Mouse (Mus musculus) lung, embryonic 14.5 days (tissue): ENCODE measurements around the gene Tbc1d13. TPM values are rescaled to one million over a fixed set of nuclear protein-coding genes. Genes with fewer than 3 reads are reported as not detected.
"Not testable (repeated sequence)": the region's sequence is repeated elsewhere in the genome, so short reads cannot be mapped to it uniquely, and the experiment has no call there.

Experiments
- ATAC-seq: fragments of 200-750 bp; cut with Nextera tagmentation; 2 replicates; pipeline ENCODE4 v1.8.0; 2017; ENCODE audit warnings: mild to moderate bottlenecking, moderate TSS enrichment, moderate library complexity; ENCODE audit not compliant: insufficient read depth
- DNase-seq: peaks from one replicate; pipeline ENCODE4 v3.0.0-alpha.2; 2015
- H3K27ac ChIP-seq: fragments of 300-500 bp; sonication (generic); 2 replicates; pipeline ENCODE4 v1.5.1; 2014; ENCODE audit warnings: low read depth, mild to moderate bottlenecking, moderate library complexity
- H3K27me3 ChIP-seq: fragments of 300-500 bp; sonication (generic); 2 replicates; pipeline ENCODE4 v1.6.1; 2014; ENCODE audit warnings: low read length, control low read depth; ENCODE audit not compliant: insufficient read depth
- H3K36me3 ChIP-seq: fragments of 300-500 bp; sonication (generic); 2 replicates; pipeline ENCODE4 v1.6.1; 2014; ENCODE audit warnings: control low read depth; ENCODE audit not compliant: insufficient read depth
- H3K4me1 ChIP-seq: fragments of 300-500 bp; sonication (generic); 2 replicates; pipeline ENCODE4 v1.6.1; 2014; ENCODE audit warnings: antibody characterized with exemption, control low read depth; ENCODE audit not compliant: insufficient read depth
- H3K4me2 ChIP-seq: fragments of 300-500 bp; sonication (generic); 2 replicates; pipeline ENCODE4 v1.6.1; 2014; ENCODE audit warnings: mild to moderate bottlenecking
- H3K4me3 ChIP-seq: fragments of 300-500 bp; sonication (generic); 2 replicates; pipeline ENCODE4 v1.5.1; 2014; ENCODE audit warnings: low read depth, low read length
- H3K9ac ChIP-seq: fragments of 300-500 bp; sonication (generic); 2 replicates; pipeline ENCODE4 v1.6.1; 2014
- H3K9me3 ChIP-seq: fragments of 300-500 bp; sonication (generic); 2 replicates; pipeline ENCODE4 v1.6.1; 2016; ENCODE audit warnings: low read depth, low read length, control low read depth
- CTCF ChIP-seq: IDR thresholded peaks from 2 replicates; pipeline ENCODE4 v1.5.1; 2016; ENCODE audit warnings: antibody characterized with exemption, low read depth
- WGBS: fragments of 180-500 bp; shearing (Covaris S2); extraction: QIAGEN DNeasy Blood & Tissue Kit; methylation state at CpG from one replicate; pipeline ENCODE4 v1.1.7; 2014; 5-methylcytosine and 5-hydroxymethylcytosine counted together
- polyA plus RNA-seq: library from polyadenylated mRNA; unstranded; fragments of >200 nt; fragmentation: Nextera tagmentation; extraction: Ambion mirVana; gene quantifications from 2 replicates; pipeline ENCODE4 v1.2.1, GENCODE M21; 2014

Tbc1d13 gene
- polyA plus RNA-seq, 1 experiment from 2014 or later, result 10.9 TPM

GRCm38 (mm10) chr2:30171371-30171996 is 37.9 kb downstream of the Tbc1d13 start, which contains the start of gene Endog:
Gene Endog, plus strand, starts transcription at chr2:30171493.
- peaks cover 41% of the 10 kb centered on the region for H3K36me3 ChIP-seq
- peak within 1 kb of the TSS; percentile 83 for H3K27ac ChIP-seq
- peaks cover 5% of the 10 kb centered on the region; the same call in 1 of the 2 replicates for H3K9me3 ChIP-seq
- ATAC-seq (peak; percentile 95), DNase-seq (peak; percentile 88)
- no peaks in the 10 kb centered on the region for H3K4me1 ChIP-seq
- no peak for TF ChIP-seq CTCF
- H3K4me2 ChIP-seq, result peak within 1 kb of the TSS; percentile 98
- H3K9ac ChIP-seq, result peak within 1 kb of the TSS; percentile 62
- H3K27me3 ChIP-seq, result no peaks in the 10 kb centered on the region
- WGBS, result under 1% methylated on average over 72 of the region's 75 CpGs
- peak within 1 kb of the TSS; percentile 61 for H3K4me3 ChIP-seq

DNA sequence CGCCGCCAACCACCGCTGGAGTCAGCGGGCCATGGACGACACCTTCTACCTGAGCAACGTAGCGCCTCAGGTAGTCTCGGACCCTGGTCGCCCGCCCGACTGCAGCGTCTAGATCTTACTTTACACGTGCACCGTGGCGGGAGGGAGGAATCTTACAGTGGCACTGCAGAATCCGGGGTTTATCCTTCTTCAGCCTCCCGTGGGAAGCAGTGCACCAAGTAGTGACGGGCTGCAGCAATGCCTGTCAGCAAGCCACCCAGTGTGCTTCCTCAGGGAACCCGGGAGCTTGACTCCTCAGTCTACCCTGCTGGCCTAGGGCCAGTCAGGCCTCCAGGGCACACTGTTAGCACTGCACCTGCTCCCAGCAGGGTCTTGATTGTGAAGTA is 38.4 kb downstream of the Tbc1d13 start:
- peaks cover under 1% of the 10 kb centered on the region; the same call in 1 of the 2 replicates for H3K9me3 ChIP-seq
- no peak for TF ChIP-seq CTCF
- H3K9ac ChIP-seq, result peak overlapping the region; percentile 62
- no peaks in the 10 kb centered on the region for H3K27me3 ChIP-seq
- peak overlapping the region; percentile 83 for H3K27ac ChIP-seq
- 1% methylated on average over 19 of the region's 19 CpGs for whole genome bisulfite sequencing
- H3K4me2 ChIP-seq, result peak overlapping the region; percentile 98
- peaks cover 45% of the 10 kb centered on the region for H3K36me3 ChIP-seq
- ATAC-seq, result peak; percentile 6; the same call in 1 of the 2 replicates
- H3K4me1 ChIP-seq, result 0 out of 2 replicates have a peak, but pooled peaks cover under 1% of the 10 kb centered on the region
- peak; percentile 20 for DNase-seq
- H3K4me3 ChIP-seq, result peak overlapping the region; percentile 61

DNA sequence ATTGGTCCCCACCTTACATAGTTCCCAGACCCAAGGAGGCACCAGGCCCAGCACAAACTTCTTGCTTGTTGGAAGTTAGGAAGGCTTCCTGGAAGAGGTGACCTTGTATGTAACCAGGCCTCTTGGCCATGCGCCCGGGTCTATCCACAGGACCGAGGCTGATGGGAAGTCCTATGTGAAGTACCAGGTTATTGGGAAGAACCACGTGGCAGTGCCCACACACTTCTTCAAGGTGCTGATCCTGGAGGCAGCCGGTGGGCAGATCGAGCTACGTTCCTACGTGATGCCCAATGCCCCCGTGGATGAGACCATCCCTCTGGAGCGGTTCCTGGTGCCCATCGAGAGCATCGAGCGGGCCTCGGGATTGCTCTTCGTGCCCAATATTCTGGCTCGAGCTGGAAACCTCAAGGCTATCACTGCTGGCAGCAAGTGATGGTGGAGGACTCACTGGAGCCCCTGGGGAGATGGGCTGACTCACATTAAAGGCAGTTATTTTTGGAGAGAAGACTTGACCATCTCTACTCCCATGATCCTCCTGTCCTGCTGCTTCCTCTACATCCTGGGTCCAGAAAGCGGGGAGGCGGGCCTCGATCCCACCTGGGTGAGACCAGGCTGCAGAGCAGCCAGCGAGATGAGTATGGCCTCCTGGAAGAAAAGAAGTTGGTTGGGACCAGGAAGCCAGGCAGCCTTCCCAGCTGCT is 40.1 kb downstream of the Tbc1d13 start:
- TF ChIP-seq CTCF, result no peak
- H3K36me3 ChIP-seq, result peaks cover 45% of the 10 kb centered on the region
- no peak overlapping the region for H3K4me2 ChIP-seq
- H3K9me3 ChIP-seq, result no peaks in the 10 kb centered on the region
- H3K27ac ChIP-seq, result no peak overlapping the region
- ATAC-seq (no peak), DNase-seq (no peak)
- H3K27me3 ChIP-seq, result no peaks in the 10 kb centered on the region
- peaks cover 7% of the 10 kb centered on the region; the same call in 1 of the 2 replicates for H3K4me1 ChIP-seq
- no peak overlapping the region for H3K4me3 ChIP-seq
- WGBS, result 91% methylated on average over 20 of the region's 20 CpGs
- H3K9ac ChIP-seq, result no peak overlapping the region

GRCm38 (mm10) chr2:30175897-30176296 is 42.4 kb downstream of the Tbc1d13 start:
- Histone ChIP-seq H3K9me3 (no peaks in the 10 kb centered on the region), H3K9ac (no peak overlapping the region), H3K27me3 (no peaks in the 10 kb centered on the region), H3K27ac (no peak overlapping the region), H3K4me3 (no peak overlapping the region), H3K36me3 (peaks cover 45% of the 10 kb centered on the region), H3K4me1 (peaks cover 7% of the 10 kb centered on the region; the same call in 1 of the 2 replicates), H3K4me2 (no peak overlapping the region)
- WGBS, result 83% methylated on average over 8 of the region's 8 CpGs
- ATAC-seq (no peak), DNase-seq (no peak)
- peak; percentile 39 for TF ChIP-seq CTCF

GRCm38 (mm10) chr2:30176561-30176960 is 43.0 kb downstream of the Tbc1d13 start:
- ATAC-seq, result no peak
- TF ChIP-seq CTCF, result no peak
- Histone ChIP-seq H3K27me3 (no peaks in the 10 kb centered on the region), H3K36me3 (peaks cover 45% of the 10 kb centered on the region), H3K4me1 (peaks cover 7% of the 10 kb centered on the region; the same call in 1 of the 2 replicates), H3K9ac (no peak overlapping the region), H3K9me3 (no peaks in the 10 kb centered on the region), H3K4me3 (no peak overlapping the region), H3K4me2 (no peak overlapping the region), H3K27ac (no peak overlapping the region)
- no peak for DNase-seq
- 97% methylated on average over 2 of the region's 2 CpGs for WGBS

GRCm38 (mm10) chr2:30177700-30178675 is 44.4 kb downstream of the Tbc1d13 start, which contains the start of gene Spout1:
Gene Spout1, minus strand, starts transcription at chr2:30178459.
- DNase-seq, result peak; percentile 99
- Histone ChIP-seq H3K27me3 (no peaks in the 10 kb centered on the region), H3K27ac (peak within 1 kb of the TSS; percentile 46; the same call in 1 of the 2 replicates), H3K4me1 (peaks cover 7% of the 10 kb centered on the region; the same call in 1 of the 2 replicates), H3K4me3 (peak within 1 kb of the TSS; percentile 83), H3K9me3 (no peaks in the 10 kb centered on the region), H3K36me3 (peaks cover 40% of the 10 kb centered on the region), H3K4me2 (peak within 1 kb of the TSS; percentile 68), H3K9ac (peak within 1 kb of the TSS; percentile 80)
- peak; percentile 99 for ATAC-seq
- WGBS, result 1% methylated on average over 51 of the region's 54 CpGs
- no peak for TF ChIP-seq CTCF

GRCm38 (mm10) chr2:30178711-30179110 is 45.2 kb downstream of the Tbc1d13 start:
- H3K9me3 ChIP-seq, H3K4me1 ChIP-seq, H3K27me3 ChIP-seq, H3K27ac ChIP-seq, DNase-seq: not testable (repeated sequence)
- 0 out of 2 replicates have a peak, but pooled peaks have one; percentile 9 for ATAC-seq
- H3K4me2 ChIP-seq, result peak overlapping the region; percentile 68
- WGBS, result 47% methylated on average over 7 of the region's 7 CpGs
- peaks cover 33% of the 10 kb centered on the region for H3K36me3 ChIP-seq
- H3K9ac ChIP-seq, result peak overlapping the region; percentile 80; the same call in 1 of the 2 replicates
- peak overlapping the region; percentile 83 for H3K4me3 ChIP-seq
